Mouse (Mus musculus) heart, postnatal 0 days (tissue): ENCODE results near the gene Hps1.

ENCODE experiments used
- CTCF ChIP-seq: IDR thresholded peaks from 2 replicates; pipeline ENCODE4 v1.5.1; 2016; ENCODE audit warnings: antibody characterized with exemption, control low read depth, low read depth
- EP300 ChIP-seq: IDR thresholded peaks from 2 replicates; pipeline ENCODE4 v1.6.1; 2016; ENCODE audit warnings: antibody characterized with exemption, low read depth

DNA sequence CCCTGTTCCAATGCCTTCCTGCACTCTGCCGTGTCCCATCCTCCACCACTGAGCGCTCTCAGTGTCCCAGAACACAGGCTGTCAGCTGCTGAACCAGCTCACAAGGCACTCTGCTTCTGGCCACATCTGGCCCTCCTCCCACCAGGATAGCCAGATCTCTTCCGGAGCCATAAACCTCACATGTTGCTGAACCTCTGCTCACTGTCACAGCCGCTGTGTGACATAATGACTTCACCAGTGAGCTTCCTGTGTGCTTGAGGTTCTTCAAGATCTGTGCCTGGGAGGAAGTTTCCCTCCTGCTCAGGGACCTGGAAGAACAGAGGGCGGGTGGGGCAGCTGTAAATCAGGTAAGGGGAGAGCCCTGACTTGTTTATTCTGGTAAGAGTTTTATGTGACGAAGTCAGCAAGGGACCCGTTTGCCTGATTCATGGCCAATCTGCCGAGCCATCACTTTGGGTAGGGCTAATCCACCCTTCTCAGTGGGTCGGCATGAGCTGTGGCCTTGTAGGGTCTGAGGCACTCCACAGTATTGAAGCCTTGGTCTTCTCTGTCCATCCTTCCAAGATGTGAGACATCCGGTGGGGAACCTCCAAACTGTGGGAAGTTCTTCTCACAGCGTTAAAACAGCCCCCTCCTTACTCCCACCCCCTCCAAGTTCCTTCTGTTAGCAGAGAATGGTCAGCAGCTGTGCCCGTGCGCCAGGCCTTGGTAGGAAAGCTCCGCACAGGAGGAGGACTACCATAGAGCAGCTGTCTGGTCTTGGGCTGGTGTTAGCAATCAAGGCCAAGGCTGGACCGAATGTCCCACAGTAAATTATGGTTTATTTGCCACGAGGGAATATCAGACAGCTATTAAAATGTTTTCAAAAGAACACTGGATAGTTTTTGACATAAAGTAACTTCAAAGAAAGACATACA lies 54.5 kb downstream of the Hps1 start:
- TF ChIP-seq CTCF (no peak), EP300 (no peak)
